Mouse (Mus musculus) forebrain, embryonic 12.5 days (tissue): ENCODE data around the gene Tmem200a. TPM values are rescaled to one million over a fixed set of nuclear protein-coding genes. Genes with fewer than 3 reads are reported as not detected.
A peak's percentile ranks its signal among the peaks of the same experiment; 100 is the strongest.

ENCODE experiments used
- ATAC-seq: fragments of 200-750 bp; cut with Nextera tagmentation; 2 replicates; pipeline ENCODE4 v1.8.0; 2017; ENCODE audit warnings: moderate TSS enrichment; ENCODE audit not compliant: low FRiP score
- H3K27ac ChIP-seq: fragments of 300-500 bp; sonication (generic); 2 replicates; pipeline ENCODE4 v1.5.1; 2016; ENCODE audit warnings: mild to moderate bottlenecking
- H3K27me3 ChIP-seq: fragments of 300-500 bp; sonication (generic); 2 replicates; pipeline ENCODE4 v1.6.1; 2016; ENCODE audit warnings: mild to moderate bottlenecking
- H3K36me3 ChIP-seq: fragments of 300-500 bp; sonication (generic); replicated peaks from 2 replicates; pipeline ENCODE4 v1.6.1; 2016; ENCODE audit warnings: mild to moderate bottlenecking
- H3K4me1 ChIP-seq: fragments of 300-500 bp; sonication (generic); 2 replicates; pipeline ENCODE4 v1.6.1; 2016
- H3K4me2 ChIP-seq: fragments of 300-500 bp; sonication (generic); 2 replicates; pipeline ENCODE4 v1.6.1; 2016; ENCODE audit warnings: mild to moderate bottlenecking, moderate library complexity
- H3K4me3 ChIP-seq: fragments of 300-500 bp; sonication (generic); replicated peaks from 2 replicates; pipeline ENCODE4 v1.5.1; 2016; ENCODE audit warnings: mild to moderate bottlenecking
- H3K9ac ChIP-seq: fragments of 300-500 bp; sonication (generic); 2 replicates; pipeline ENCODE4 v1.6.1; 2016; ENCODE audit warnings: mild to moderate bottlenecking
- H3K9me3 ChIP-seq: fragments of 300-500 bp; sonication (generic); 2 replicates; pipeline ENCODE4 v1.6.1; 2016
- WGBS: fragments of 180-500 bp; shearing (Covaris S2); methylation state at CpG from one replicate; pipeline ENCODE4 v1.1.7; 2016; 5-methylcytosine and 5-hydroxymethylcytosine counted together
- polyA plus RNA-seq: library from polyadenylated mRNA; unstranded; fragments of >200 nt; fragmentation: Nextera tagmentation; extraction: Ambion mirVana; gene quantifications from 2 replicates; pipeline ENCODE4 v1.2.1, GENCODE M21; 2016

Gene Tmem200a
- polyA plus RNA-seq, 1 experiment from 2014 or later: 19.5 TPM

GRCm38 (mm10) chr10:25958762-25959753 lies 119.8 kb downstream of the Tmem200a start:
- Histone ChIP-seq H3K4me1 (peaks cover 10% of the 10 kb centered on the region), H3K27me3 (peaks cover 16% of the 10 kb centered on the region), H3K27ac (no peak overlapping the region), H3K36me3 (no peaks in the 10 kb centered on the region), H3K4me2 (no peak overlapping the region), H3K4me3 (no peak overlapping the region), H3K9ac (no peak overlapping the region), H3K9me3 (no peaks in the 10 kb centered on the region)
- WGBS: 33% methylated on average over 3 of the region's 3 CpGs
- no peak for ATAC-seq

GRCm38 (mm10) chr10:25954641-25955228 lies 124.1 kb downstream of the Tmem200a start:
- Histone ChIP-seq H3K9ac (no peak overlapping the region), H3K36me3 (no peaks in the 10 kb centered on the region), H3K4me2 (no peak overlapping the region), H3K27ac (no peak overlapping the region), H3K9me3 (no peaks in the 10 kb centered on the region), H3K27me3 (peaks cover 37% of the 10 kb centered on the region), H3K4me3 (no peak overlapping the region), H3K4me1 (peaks cover 10% of the 10 kb centered on the region)
- 39% methylated on average over 3 of the region's 3 CpGs for WGBS
- ATAC-seq: peak; percentile 23; the same call in 1 of the 2 replicates

GRCm38 (mm10) chr10:25952838-25953237 lies 126.0 kb downstream of the Tmem200a start:
- Histone ChIP-seq H3K36me3 (no peaks in the 10 kb centered on the region), H3K27ac (no peak overlapping the region), H3K4me2 (no peak overlapping the region), H3K27me3 (peaks cover 37% of the 10 kb centered on the region), H3K9me3 (no peaks in the 10 kb centered on the region), H3K4me3 (no peak overlapping the region), H3K9ac (no peak overlapping the region), H3K4me1 (no peaks in the 10 kb centered on the region)
- no peak for ATAC-seq
- 77% methylated on average over 7 of the region's 7 CpGs for WGBS

DNA sequence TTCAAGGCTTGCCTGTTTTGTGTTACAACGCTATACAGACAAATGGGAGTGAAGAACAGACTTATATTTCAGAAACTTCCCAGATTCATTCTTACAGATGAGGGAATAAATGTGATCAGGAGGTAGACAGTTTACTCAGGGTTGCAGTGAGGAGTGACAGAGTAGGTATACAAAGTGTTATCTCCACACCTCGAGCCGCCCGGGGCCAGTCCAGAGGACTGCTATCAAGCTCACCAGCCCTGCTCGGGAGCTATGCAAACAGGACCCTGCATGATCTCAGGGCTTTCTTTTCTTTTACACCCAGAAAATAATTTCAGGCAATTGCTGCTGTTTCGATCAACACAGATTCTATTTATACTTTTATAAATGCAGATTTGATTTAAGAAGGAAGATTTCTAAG lies 126.7 kb downstream of the Tmem200a start:
- no peak for ATAC-seq
- H3K9me3 ChIP-seq: no peaks in the 10 kb centered on the region
- no peaks in the 10 kb centered on the region for H3K36me3 ChIP-seq
- no peak overlapping the region for H3K27ac ChIP-seq
- H3K4me2 ChIP-seq: no peak overlapping the region
- H3K4me1 ChIP-seq: no peaks in the 10 kb centered on the region
- WGBS: 90% methylated on average over 6 of the region's 6 CpGs
- H3K4me3 ChIP-seq: no peak overlapping the region
- peaks cover 30% of the 10 kb centered on the region for H3K27me3 ChIP-seq
- no peak overlapping the region for H3K9ac ChIP-seq

- WGBS: 68% methylated on average over 2 of the region's 2 CpGs
- no peaks in the 10 kb centered on the region for H3K4me1 ChIP-seq
- no peaks in the 10 kb centered on the region for H3K36me3 ChIP-seq
- ATAC-seq: no peak
- no peaks in the 10 kb centered on the region for H3K9me3 ChIP-seq
- H3K4me2 ChIP-seq: no peak overlapping the region
- H3K27ac ChIP-seq: no peak overlapping the region
- no peak overlapping the region for H3K4me3 ChIP-seq
- H3K27me3 ChIP-seq: peaks cover 6% of the 10 kb centered on the region; the same call in 1 of the 2 replicates
- no peak overlapping the region for H3K9ac ChIP-seq
Observed at GRCm38 (mm10) chr10:25945866-25946265, 133.0 kb downstream of the Tmem200a start.

DNA sequence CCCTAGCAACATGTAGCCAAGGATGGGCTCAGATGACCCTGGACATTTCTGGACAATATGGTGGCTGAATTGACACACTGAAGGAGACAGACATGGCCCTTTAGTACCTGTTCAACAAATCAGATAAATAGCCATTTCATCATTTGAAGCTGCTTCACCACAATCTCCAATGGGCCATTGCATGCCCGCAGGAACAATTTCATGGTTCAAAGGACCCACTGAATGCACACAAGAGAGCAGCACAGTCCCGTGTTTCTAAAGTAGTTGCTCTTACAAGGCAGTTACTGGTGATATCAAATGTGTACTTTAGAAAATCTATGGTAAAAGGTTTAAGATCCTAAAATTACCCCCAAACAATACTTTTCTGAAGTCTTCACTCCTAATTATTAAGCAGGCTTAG lies 134.2 kb downstream of the Tmem200a start:
- no peaks in the 10 kb centered on the region for H3K9me3 ChIP-seq
- H3K27ac ChIP-seq: no peak overlapping the region
- ATAC-seq: no peak
- no peaks in the 10 kb centered on the region for H3K36me3 ChIP-seq
- no peak overlapping the region for H3K4me3 ChIP-seq
- WGBS: 36% methylated on average over 2 of the region's 2 CpGs
- H3K9ac ChIP-seq: no peak overlapping the region
- H3K4me1 ChIP-seq: no peaks in the 10 kb centered on the region
- H3K4me2 ChIP-seq: no peak overlapping the region
- no peaks in the 10 kb centered on the region for H3K27me3 ChIP-seq

GRCm38 (mm10) chr10:25931796-25932195 lies 147.1 kb downstream of the Tmem200a start:
- Histone ChIP-seq H3K9me3 (no peaks in the 10 kb centered on the region), H3K4me3 (no peak overlapping the region), H3K4me2 (no peak overlapping the region), H3K36me3 (no peaks in the 10 kb centered on the region), H3K27ac (no peak overlapping the region), H3K27me3 (no peaks in the 10 kb centered on the region), H3K4me1 (peaks cover 25% of the 10 kb centered on the region), H3K9ac (no peak overlapping the region)
- ATAC-seq: no peak
- 88% methylated on average over 8 of the region's 8 CpGs for WGBS

DNA sequence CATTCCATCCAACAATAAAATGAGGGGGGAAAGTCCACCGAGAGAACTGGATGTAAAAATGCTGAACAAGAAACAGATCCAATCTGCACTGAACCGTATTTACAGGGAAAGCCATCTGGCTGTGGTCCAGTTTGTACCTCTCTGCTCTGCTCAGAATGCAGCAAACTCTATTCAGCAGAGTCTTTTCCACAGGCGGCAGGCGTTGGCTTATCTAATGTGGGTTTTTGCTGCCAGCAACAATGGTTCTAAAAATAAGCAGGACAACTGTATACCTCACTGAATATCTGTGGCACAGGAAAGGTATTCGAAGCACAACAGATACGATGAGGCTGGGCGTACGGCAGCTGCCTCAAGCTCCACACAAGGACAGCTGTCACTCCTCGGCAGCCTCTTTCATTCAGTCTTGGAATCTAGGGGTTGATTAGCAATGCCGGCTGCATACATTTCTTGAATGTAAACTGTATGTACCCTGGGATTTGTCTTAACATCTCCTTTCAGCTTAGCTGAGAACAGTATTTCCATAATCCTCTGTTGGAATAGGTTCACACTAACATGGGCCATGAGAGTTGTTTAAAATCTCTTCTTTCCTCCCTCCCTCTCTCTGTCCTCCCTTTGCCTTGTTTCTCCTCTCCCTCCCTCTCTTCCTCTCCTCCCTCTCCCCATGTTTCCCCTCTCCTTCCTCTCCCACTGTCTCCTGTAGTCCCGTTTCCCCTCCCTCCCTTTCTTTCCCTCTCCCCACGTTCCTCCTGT lies 149.3 kb downstream of the Tmem200a start:
- no peaks in the 10 kb centered on the region for H3K9me3 ChIP-seq
- WGBS: 16% methylated on average over 12 of the region's 12 CpGs
- peaks cover 25% of the 10 kb centered on the region for H3K4me1 ChIP-seq
- H3K4me2 ChIP-seq: peak overlapping the region; percentile 26
- no peak overlapping the region for H3K9ac ChIP-seq
- peak overlapping the region; percentile 67 for H3K27ac ChIP-seq
- no peak overlapping the region for H3K4me3 ChIP-seq
- H3K36me3 ChIP-seq: no peaks in the 10 kb centered on the region
- ATAC-seq: peak; percentile 85
- no peaks in the 10 kb centered on the region for H3K27me3 ChIP-seq

DNA sequence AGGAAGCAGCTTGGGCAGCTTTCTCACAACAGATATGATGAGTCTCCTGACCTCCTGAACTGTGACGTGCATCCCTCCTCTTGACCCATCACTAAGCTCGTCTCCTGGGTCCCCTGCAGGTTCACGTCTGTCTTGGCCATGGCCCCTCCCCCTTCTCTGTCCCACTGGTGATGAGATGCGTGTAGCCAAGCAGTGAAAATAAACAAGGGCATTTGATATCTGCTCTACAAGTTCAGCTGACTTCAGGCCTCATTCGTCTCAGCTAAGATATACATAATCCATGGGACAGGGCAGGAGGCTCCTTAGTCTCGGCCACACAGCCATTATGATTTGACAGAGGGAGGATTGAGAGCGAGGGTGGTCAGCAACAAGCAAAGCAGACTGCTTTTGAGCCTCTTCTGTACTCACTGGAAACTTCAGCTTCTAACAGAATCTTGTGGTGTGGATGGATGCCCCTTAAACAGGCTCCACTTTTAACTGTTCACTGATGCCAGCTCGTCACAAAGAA lies 149.9 kb downstream of the Tmem200a start:
- Histone ChIP-seq H3K4me3 (no peak overlapping the region), H3K4me1 (peaks cover 25% of the 10 kb centered on the region), H3K27me3 (no peaks in the 10 kb centered on the region), H3K4me2 (peak overlapping the region; percentile 26), H3K9me3 (no peaks in the 10 kb centered on the region), H3K9ac (no peak overlapping the region), H3K27ac (peak overlapping the region; percentile 67), H3K36me3 (no peaks in the 10 kb centered on the region)
- WGBS: 26% methylated on average over 8 of the region's 8 CpGs
- peak; percentile 52 for ATAC-seq

- H3K9ac ChIP-seq: no peak overlapping the region
- no peaks in the 10 kb centered on the region for H3K9me3 ChIP-seq
- no peak overlapping the region for H3K4me3 ChIP-seq
- peaks cover 25% of the 10 kb centered on the region for H3K4me1 ChIP-seq
- no peaks in the 10 kb centered on the region for H3K36me3 ChIP-seq
- no peak for ATAC-seq
- 38% methylated on average over 3 of the region's 3 CpGs for WGBS
- no peak overlapping the region for H3K27ac ChIP-seq
- H3K4me2 ChIP-seq: no peak overlapping the region
- H3K27me3 ChIP-seq: no peaks in the 10 kb centered on the region
Observed at GRCm38 (mm10) chr10:25928448-25928786, 150.4 kb downstream of the Tmem200a start.

DNA sequence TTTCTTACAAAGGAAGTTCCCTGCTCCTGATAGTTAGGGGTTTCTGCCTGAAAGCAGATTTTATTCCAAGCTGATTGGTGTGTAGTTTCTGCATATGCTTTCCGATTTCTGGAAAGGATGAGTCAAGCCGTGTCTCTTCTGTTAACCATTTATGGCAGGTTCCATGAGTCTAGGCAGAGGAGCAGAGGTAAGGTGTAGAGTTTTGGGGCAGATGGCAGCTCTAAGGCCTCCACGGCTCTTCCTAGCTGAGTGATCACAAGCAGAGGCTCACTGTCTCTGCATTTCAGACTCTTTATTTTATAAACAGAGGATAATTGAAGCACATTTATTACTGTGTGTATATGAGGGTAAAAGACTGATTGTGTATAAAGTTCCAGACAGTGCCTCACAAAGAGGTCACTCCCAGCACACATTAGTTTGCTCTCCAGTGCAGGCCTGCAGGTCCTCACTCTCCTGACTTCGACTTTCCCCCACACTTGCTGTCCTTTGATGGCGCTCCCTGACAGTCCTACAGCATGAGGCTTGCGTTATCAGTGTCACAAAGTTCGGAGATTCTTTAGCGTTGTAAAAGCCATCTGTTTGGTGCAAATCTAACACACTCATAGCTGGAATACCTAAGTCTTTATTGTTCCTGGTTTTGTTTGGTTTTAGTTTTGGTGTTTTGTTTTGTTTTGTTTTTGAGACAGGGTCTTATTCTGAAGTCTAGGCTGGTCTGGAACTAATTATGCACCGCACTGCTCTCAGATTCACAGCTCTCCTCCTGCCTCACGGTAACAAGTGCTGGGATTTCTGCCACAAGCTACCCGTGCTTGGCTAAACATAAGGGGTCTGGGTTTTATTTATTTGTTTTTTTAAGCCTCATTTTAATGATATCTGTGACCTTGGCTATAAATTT lies 151.1 kb downstream of the Tmem200a start:
- no peak for ATAC-seq
- Histone ChIP-seq H3K4me2 (no peak overlapping the region), H3K36me3 (no peaks in the 10 kb centered on the region), H3K9me3 (no peaks in the 10 kb centered on the region), H3K4me1 (peaks cover 25% of the 10 kb centered on the region), H3K4me3 (no peak overlapping the region), H3K27ac (no peak overlapping the region), H3K9ac (no peak overlapping the region), H3K27me3 (no peaks in the 10 kb centered on the region)
- WGBS: 56% methylated on average over 11 of the region's 11 CpGs
